Mouse (Mus musculus): Measurements from ENCODE around the gene Vars. TPM values are rescaled to one million over a fixed set of nuclear protein-coding genes. Genes with fewer than 3 reads are reported as not detected.
"Not testable (repeated sequence)": the region's sequence is repeated elsewhere in the genome, so short reads cannot be mapped to it uniquely, and the experiment has no call there.

Vars gene
- total RNA-seq (2021), result 10 to 100 TPM; 91.0 to 94.3 TPM

DNA sequence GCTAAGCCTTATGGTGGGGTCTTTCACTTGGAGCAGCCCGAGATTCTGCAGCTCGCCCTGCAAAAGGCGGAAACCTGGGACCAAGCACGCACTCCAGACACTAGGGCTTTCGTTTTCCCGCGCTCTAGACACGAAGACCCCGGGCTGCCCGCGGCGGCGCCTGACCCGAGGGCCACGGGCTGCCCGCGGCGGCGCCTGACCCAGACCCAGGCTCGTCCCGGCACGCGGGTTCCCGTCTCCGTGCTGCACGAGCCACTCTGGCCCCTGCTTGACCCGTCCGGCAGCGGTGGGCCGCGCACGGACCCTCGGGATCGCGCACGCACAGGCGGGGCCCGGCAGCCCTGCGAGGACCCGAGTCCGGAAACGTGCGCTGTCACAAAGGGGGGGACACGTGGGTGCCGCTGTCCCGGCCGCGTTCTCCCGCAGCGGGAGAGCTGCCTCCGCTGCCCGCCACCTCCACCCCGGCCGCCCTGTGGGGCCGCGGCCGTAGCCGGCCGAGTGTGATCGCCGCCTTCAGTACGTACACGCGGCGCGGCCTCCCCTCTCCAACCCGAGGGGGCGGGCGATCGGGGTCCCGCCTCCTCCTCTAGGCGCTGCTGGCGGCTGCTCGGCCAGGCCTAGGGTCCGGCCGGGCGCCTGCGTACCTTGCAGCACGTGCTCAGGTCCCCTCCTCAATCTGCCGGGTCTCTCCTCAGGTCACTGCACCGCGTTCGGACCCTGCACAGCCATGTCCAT is at the start of gene Vars:
Gene Vars, plus strand, starts transcription at position 271 of the 735 bp plus-strand sequence.
- DNase-seq, result peak; percentile 87
- intact Hi-C loops (cut with DNase I), result no loop called here

DNA sequence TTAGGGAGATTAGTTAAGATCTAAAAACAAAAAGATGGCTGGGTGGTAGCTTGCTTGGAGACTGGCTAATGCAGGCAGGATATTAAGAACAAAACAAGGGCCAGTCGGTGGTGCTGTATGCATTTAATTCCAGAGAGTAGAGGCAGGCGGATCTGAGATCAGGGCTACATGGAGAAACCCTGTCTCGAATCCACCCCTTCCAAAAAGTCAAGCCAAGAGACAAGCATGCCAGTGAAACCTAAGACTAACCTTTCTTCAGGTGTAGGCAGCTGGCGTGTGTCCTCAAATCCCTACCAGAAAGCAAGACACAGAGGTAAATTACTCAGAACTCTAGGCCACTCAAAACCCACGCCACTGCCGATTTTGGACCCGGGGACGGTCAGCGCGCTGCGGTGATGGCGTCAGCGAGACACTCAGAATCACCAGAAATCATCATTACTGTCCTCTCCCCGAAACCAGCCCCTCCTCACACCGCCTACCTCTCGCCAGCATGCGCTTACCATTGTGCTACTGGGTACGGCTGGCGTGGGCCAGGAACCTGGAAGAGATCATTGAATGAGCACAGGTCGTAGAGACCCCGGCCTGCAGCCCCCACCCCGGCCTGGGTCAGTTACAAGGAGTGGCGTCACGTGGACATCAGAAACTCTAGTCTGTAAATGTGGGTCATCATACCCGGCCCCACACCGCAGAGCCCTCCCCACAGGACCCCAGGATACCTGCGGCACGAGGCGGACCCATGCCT is 49.0 kb upstream of the Vars start:
- intact Hi-C loops (cut with DNase I), result no loop called here
- no peak for DNase-seq

DNA sequence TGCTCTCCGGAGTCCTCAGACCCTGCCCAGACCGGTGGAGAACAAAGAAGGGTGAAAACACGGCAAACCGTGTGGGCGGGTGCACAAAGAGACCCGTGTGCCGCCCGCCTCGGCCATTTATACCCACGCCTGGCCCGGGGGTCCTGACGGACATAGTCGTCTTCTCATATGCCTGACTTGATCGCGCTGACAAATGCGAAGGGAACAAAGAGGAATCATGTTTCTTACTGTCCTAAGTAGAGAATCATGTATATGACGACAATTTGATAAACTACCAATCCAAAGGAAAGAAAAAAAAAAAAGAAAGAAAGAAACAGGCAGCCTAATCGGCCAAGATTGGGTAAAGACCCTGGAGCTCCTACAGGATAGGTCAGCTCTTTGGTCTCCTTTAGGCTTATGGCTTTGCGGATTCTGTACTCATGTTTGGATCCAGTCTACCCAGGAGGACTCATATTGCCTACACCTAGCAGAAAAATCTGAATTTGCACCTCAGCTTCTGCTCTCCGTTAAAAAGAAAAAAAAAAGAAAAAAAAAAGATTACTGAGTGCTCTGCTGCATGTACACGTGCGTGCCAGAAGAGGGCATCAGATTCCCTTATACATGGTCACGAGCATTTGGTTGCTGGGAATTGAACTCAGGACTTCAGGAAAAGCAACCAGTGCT is 48.3 kb upstream of the Vars start:
- peak; percentile 86 for DNase-seq
- intact Hi-C loops (cut with DNase I), result no loop called here

DNA sequence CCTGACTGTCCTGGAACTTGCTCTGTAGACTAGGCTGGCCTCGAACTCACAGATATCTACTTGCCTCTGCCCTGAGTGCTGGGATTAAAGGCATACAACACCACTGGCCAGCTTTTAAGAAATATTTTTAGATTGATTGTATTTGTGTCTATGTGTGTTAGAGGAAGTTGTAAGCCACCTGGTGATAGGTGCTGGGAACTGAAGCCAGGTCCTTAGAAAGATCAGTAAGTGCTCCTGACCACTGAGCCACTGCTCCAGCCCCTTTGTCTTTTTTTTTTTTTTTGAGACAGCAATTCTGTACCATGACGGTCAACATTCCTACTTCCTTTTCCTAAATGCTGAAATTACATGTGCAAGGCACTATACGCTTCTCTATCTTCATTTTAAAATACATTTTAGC is 47.5 kb upstream of the Vars start:
- intact Hi-C loops (cut with DNase I), result no loop called here
- DNase-seq, result no peak

DNA sequence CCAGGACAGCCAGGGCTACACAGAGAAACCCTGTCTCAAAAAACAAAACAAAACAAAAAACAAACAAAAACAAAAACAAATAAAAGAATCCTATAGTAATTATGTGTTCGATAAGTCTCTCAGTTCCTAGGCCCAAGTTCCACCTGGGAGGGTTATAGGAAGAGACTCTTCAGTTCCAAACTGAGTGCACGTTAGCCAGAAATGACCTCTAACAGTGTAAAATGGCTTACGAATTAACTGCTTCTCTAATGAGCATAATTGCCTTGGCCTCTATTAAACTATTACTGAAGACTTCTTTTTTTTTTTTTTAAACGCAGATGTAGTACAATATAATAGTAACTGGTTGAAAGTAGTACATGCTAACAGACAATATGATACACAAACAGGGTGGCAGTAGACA is 46.9 kb upstream of the Vars start:
- intact Hi-C loops (cut with DNase I), result no loop called here
- no peak for DNase-seq

DNA sequence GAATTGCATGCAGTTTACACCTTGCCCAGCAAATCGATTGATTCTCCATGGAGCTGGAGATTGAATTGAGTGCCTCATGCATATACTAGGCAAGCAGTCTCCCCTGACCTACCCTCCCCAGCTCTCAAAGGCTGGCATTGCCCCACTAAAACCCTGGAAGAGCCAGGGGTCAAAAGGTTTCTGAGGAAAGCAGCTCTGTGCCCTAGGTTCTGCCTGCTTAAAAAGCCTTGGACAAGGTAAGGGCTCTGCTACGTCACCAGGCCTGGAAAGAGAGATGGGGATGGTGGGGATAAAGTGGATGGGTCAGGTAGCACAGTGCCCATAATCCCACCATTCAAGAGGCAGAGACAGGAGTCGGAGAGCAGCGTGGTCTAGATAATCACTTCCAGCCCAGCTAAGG is 46.0 kb upstream of the Vars start:
- DNase-seq, result no peak
- intact Hi-C loops (cut with DNase I), result no loop called here

DNA sequence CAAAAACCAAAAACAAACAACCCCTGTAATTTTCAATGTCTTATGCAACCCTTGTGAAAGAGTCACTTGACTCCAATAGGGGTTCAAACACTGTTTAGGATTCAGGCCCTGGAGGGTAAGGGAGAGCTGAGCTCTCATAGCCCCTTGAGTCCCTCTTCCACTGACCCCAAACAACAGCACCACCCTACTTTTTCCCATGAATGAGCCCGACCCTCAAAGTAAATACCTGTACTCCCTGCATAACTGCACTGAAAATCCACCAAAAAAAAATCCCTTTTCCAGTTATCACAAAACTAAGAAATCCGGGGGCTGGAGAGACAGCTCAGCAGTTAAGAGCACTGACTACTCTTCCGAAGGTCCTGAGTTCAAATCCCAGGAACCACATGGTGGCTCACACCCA is 44.9 kb upstream of the Vars start:
- intact Hi-C loops (cut with DNase I), result no loop called here
- no peak for DNase-seq

DNA sequence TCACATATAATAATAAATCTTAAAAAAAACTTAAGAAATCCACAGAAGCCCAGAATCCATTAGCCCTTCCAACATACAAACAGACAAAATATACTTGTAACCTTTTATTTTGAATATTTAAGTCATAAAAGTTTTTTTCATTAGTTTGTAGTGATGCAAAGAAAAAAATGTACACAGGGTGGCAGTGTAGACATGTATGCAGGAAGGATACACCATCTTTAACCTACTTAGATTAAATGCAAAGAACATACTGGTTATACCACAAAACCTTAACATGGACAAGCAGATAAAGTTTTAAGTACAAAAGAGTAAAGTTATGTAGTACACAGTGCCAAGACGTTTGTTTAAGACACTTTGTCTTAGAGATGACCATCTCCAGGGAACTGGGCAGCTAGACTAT is 44.4 kb upstream of the Vars start:
- intact Hi-C loops (cut with DNase I), result no loop called here
- DNase-seq, result no peak

DNA sequence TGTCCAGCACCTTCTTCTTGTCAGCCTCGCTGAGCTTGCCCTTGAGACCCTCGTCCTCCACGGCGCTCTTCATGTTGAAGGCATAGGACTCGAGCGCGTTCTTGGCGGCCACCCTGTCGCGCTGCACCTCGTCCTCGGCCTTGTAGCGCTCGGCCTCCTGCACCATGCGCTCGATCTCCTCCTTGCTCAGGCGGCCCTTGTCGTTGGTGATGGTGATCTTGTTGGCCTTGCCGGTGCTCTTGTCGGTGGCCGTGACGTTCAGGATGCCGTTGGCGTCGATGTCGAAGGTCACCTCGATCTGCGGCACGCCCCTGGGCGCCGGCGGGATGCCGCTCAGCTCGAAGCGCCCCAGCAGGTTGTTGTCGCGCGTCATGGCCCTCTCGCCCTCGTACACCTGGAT is 43.5 kb upstream of the Vars start:
- intact Hi-C loops (cut with DNase I); DNase-seq: not testable (repeated sequence)

DNA sequence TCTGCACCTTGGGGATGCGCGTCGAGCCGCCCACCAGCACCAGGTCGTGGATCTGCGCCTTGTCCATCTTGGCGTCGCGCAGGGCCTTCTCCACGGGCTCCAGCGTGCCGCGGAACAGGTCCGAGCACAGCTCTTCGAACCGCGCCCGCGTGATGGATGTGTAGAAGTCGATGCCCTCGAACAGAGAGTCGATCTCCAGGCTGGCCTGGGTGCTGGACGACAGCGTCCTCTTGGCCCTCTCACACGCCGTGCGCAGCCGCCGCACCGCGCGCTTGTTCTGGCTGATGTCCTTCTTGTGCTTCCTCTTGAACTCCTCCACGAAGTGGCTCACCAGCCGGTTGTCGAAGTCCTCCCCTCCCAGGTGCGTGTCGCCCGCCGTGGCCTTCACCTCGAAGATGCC is 42.8 kb upstream of the Vars start:
- intact Hi-C loops (cut with DNase I); DNase-seq: not testable (repeated sequence)

DNA sequence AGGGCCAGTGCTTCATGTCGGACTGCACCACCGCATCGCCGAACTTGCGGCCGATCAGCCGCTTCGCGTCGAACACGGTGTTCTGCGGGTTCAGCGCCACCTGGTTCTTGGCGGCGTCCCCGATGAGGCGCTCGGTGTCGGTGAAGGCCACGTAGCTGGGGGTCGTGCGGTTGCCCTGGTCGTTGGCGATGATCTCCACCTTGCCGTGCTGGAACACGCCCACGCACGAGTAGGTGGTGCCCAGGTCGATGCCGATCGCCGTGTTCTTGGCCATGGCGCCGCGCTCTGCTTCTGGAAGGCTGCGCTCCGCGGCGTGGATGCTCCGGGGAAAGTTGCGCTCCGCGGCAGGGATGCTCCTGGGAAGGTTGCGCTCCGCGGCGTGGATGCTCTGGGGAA is 42.1 kb upstream of the Vars start:
- intact Hi-C loops (cut with DNase I); DNase-seq: not testable (repeated sequence)

DNA sequence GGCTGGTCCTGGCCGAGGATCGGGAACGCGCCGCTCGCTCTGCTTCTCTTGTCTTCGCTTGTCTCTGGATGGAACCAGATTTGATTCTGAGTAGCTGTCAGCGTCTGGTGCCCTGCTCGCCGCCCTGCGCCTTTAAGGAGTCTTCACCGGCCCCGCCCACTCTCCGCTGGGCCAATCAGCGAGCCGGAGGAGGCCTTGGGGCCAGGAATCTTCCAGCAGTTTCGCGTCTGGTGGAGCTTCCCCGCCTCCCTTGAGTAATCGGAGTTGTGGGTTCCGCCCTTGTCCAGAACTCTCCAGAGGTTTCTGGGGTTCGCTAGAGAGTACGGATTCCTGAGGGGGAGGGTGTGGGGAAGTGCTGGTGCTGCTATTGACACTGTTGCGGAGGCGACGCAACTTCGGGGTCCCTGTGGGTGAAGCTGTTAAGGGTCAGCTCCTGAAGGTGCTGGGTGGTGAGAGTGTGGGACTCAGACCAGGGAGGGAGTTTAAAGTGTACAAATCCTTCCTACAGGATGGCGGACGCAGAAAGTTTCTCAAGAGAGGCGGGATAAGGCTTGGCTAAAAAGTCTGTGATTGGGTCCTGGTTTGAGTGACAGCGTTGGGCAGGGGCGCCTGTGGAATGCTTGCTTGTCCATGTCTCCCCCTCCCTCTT is 41.5 kb upstream of the Vars start, which contains the start of gene Hspa1b:
Gene Hspa1b, minus strand, starts transcription at position 109 of the 649 bp plus-strand sequence.
- DNase-seq, result peak; percentile 69
- intact Hi-C loops (cut with DNase I), result not testable (repeated sequence)

DNA sequence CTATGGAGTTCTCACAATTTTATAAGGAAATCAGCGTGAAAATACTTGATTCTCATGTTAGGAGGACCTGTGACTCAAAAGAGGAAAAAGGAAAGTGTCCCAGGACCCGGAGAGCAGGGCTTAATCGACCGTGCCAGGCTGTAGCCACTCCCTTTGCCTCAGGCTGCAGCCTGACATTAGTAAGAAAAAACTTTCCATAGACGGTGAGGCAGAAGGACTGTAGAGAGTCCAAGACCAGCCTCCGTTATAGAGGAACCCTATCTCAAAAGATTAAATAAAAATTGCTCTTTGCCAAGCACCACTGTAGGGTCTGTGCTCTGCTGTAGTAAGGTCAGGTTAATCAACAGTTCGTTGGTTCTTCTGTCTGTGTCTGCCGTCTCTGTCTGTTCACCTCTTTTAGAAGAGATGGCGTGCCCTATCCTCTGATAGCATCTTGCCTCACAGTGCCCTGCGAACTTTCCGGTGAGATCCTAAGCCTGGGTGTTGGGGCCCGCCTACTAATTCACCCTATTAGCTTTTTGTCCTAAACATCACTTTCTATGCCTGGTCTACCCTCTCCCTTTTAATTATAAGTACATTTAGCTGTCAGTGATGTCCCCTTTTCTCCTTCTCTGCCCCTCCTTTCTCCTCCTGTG is 40.8 kb upstream of the Vars start:
- DNase-seq, result no peak
- intact Hi-C loops (cut with DNase I), result no loop called here

DNA sequence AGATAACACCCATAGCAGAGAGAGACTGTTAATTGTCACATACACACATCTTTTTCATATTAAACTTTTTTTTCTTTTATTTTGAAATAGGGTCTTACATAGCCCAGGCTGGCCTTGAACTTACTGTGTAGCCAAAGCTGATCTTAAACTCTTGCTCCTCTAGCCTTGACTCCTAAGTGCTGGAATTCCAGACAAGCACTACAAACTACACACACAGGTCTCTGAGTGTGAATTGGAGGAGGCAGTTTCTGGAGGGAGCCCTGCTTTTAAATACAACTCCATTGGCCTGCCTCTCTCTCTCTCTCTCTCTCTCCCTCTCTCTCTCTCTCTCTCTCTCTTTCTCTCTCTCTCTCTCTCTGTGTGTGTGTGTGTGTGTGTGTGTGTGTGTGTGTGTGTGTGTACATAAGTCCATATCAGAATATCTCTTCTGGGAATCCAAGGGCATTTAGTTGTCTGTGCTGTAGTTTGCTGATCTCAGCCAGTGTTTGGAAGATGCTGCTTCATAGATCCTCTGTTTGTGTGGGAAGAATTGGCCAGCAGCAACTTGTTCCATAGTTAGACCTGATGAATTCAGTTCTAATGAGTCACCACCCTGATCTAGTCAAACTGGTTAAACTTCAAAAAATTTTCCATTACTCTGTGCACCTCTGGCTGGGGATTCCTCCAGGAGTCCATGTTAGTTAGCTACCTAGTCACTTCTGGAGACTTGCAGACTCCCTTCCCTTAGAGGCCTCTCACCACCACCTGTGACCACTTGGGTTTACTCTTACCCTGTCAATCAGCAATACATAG is 39.9 kb upstream of the Vars start:
- DNase-seq, result no peak

DNA sequence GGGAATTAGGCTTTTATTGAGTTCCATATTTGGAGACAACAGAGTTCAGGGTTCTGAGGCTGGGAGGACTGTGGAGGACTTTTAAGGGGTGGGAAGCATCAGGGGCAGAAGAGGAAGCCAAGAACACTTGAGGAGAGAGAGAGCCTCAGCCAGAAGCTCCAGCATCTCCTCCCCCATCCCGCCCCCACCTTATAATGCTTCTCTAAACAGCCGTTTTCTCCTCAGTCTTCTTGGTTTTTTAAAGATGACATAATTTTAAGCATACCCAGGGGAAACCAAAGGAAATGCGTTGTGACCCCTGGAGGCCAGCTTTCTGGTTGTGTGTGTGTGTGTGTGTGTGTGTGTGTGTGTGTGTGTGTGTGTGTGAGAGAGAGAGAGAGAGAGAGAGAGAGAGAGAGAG is 38.7 kb upstream of the Vars start:
- no peak for DNase-seq
- intact Hi-C loops (cut with DNase I), result no loop called here

More for the DNA sequence above, 39.9 kb upstream of the Vars start:
- intact Hi-C loops (cut with DNase I), result no loop called here

DNA sequence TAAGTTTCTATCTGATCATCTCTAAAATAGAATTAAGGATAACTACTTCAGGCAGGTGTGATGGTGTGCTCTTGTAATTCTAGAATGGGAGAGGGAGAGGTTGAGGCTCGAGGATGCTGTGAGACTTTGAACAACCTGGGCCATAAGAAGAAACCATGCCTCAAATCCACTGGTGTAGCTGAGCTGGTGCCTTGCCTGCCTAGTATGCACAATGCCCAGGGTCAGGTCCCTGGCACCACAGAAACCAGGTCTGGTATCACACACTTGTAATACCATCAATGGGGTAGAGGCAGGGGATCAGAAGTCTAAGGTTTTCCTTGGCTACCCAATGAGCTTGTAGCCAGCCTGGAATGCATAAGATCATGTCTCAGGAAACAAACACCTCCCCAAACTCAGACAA is 37.9 kb upstream of the Vars start:
- DNase-seq, result no peak
- intact Hi-C loops (cut with DNase I), result no loop called here

DNA sequence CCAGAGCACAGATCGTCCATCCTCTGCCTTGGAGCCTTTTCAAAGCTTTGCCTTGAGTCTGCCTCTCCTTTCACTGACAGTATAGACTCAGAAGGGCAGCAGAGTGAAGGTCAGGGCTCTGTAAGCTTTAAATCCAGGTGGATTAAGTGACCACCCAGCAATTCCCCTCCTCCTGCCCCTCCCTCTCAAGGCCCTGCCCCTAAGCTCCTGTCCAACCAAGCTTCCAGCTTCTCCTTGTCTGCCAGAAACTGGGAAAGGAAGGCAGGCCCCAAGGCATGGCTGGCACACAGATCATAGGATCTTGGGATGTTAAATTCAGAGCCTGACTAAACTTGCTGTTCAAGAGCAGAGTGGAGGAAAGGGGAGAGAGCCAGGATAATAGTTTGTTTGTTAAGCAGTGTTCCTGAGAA is 36.1 kb upstream of the Vars start:
- intact Hi-C loops (cut with DNase I), result no loop called here
- DNase-seq, result no peak

DNA sequence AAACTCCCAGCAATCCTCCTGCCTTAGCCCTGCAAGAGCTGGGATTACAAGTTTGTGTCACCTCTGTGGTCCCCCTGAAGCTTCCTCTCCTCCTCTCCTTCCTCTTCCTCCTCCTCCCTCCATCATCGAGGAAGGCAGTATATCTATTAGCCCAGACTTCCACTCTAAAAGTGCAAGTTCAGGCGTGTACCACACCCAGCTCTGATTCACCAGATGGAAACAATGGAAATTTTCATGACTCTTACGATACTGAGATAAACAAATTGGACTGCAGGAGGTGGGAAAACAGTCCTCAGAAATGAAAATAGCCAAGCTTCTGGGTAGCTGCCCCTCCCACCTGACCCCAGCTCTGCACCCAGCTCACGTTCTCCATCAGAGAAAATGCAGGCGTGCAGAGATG is 35.2 kb upstream of the Vars start:
- intact Hi-C loops (cut with DNase I), result no loop called here

DNA sequence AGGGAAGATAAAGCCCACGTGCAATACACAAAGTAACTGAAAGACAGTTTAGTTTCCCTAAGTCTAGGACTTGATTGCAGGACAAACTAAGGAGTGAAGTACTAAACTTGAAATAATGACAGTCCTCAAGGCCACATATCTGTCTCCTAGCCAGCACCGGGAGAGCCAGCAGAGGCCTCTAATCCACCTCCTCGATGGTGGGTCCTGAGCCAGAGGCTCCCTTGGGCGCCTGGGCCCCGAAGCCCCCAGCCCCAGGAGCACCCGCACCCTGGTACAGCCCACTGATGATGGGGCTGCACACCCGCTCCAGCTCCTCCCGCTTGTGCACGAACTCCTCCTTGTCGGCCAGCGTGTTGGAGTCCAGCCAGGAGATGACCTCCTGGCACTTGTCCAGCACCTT is 31.0 kb upstream of the Vars start, which contains the start of gene Gm20481:
Gene Gm20481, plus strand, starts transcription at position 91 of the 400 bp plus-strand sequence.
- DNase-seq; intact Hi-C loops (cut with DNase I): not testable (repeated sequence)

More for the DNA sequence above, 35.2 kb upstream of the Vars start:
- no peak for DNase-seq

DNA sequence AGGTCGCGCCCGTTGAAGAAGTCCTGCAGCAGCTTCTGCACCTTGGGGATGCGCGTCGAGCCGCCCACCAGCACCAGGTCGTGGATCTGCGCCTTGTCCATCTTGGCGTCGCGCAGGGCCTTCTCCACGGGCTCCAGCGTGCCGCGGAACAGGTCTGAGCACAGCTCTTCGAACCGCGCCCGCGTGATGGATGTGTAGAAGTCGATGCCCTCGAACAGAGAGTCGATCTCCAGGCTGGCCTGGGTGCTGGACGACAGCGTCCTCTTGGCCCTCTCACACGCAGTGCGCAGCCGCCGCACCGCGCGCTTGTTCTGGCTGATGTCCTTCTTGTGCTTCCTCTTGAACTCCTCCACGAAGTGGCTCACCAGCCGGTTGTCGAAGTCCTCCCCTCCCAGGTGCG is 29.9 kb upstream of the Vars start:
- DNase-seq; intact Hi-C loops (cut with DNase I): not testable (repeated sequence)
